Mouse (Mus musculus) olfactory bulb, adult 2 months (tissue): ENCODE results near the gene Nucks1.

Experiments
- CTCF ChIP-seq: fragments of 200-500 bp; IDR thresholded peaks from 2 replicates; pipeline ENCODE4 v1.5.1; 2012; ENCODE audit warnings: low read depth, mild to moderate bottlenecking, low read length, moderate library complexity; ENCODE audit not compliant: insufficient read depth
- POLR2A ChIP-seq: fragments of 200-500 bp; IDR thresholded peaks from 2 replicates; pipeline ENCODE4 v1.6.1; 2012; ENCODE audit warnings: mild to moderate bottlenecking, low read depth, low read length, moderate library complexity; ENCODE audit not compliant: insufficient read depth

DNA sequence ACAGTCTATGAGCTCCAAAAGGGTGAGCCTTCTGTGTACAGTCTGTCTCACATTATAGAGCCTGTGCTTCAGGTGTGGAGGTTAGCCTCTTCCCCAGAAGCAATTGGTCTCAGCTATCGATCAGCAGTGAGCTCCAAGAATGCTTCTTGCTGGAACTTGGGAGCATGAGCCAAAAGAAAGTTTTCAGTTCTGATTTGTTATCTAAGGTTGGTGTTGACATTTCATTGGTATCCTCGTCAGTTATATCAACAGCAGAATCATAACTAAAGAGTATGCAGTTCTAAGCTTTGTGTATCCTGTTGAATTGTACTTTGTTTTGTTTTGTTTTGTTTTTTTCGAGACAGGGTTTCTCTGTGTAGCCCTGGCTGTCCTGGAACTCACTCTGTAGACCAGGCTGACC, 11.8 kb downstream of the Nucks1 start:
- TF ChIP-seq POLR2A (no peak), CTCF (no peak)
